Mouse (Mus musculus) liver, embryonic 12.5 days (tissue): ENCODE measurements around the gene Wdr77. TPM values are rescaled to one million over a fixed set of nuclear protein-coding genes. Genes with fewer than 3 reads are reported as not detected.
"Not testable (repeated sequence)": the region's sequence is repeated elsewhere in the genome, so short reads cannot be mapped to it uniquely, and the experiment has no call there.

Experiments
- ATAC-seq: fragments of 200-750 bp; cut with Nextera tagmentation; 2 replicates; pipeline ENCODE4 v1.8.0; 2017; ENCODE audit warnings: moderate number of reproducible peaks, mild to moderate bottlenecking, moderate library complexity
- H3K27ac ChIP-seq: fragments of 300-500 bp; sonication (generic); 2 replicates; pipeline ENCODE4 v1.5.1; 2016; ENCODE audit warnings: mild to moderate bottlenecking
- H3K27me3 ChIP-seq: fragments of 300-500 bp; sonication (generic); replicated peaks from 2 replicates; pipeline ENCODE4 v1.6.1; 2016; ENCODE audit warnings: mild to moderate bottlenecking, moderate library complexity
- H3K36me3 ChIP-seq: fragments of 300-500 bp; sonication (generic); 2 replicates; pipeline ENCODE4 v1.6.1; 2016; ENCODE audit warnings: mild to moderate bottlenecking, moderate library complexity
- H3K4me1 ChIP-seq: fragments of 300-500 bp; sonication (generic); 2 replicates; pipeline ENCODE4 v1.6.1; 2016
- H3K4me2 ChIP-seq: fragments of 300-500 bp; sonication (generic); 2 replicates; pipeline ENCODE4 v1.6.1; 2016; ENCODE audit warnings: mild to moderate bottlenecking, moderate library complexity
- H3K4me3 ChIP-seq: fragments of 300-500 bp; sonication (generic); 2 replicates; pipeline ENCODE4 v1.5.1; 2016; ENCODE audit warnings: mild to moderate bottlenecking, moderate library complexity
- H3K9ac ChIP-seq: fragments of 300-500 bp; sonication (generic); 2 replicates; pipeline ENCODE4 v1.6.1; 2016; ENCODE audit warnings: mild to moderate bottlenecking, moderate library complexity
- H3K9me3 ChIP-seq: fragments of 300-500 bp; sonication (generic); replicated peaks from 2 replicates; pipeline ENCODE4 v1.6.1; 2016; ENCODE audit warnings: mild to moderate bottlenecking, moderate library complexity
- WGBS: fragments of 180-500 bp; shearing (Covaris S2); methylation state at CpG from one replicate; pipeline ENCODE4 v1.1.7; 2016; ENCODE audit not compliant: insufficient replicate concordance; 5-methylcytosine and 5-hydroxymethylcytosine counted together
- polyA plus RNA-seq: library from polyadenylated mRNA; unstranded; fragments of >200 nt; fragmentation: Nextera tagmentation; extraction: Ambion mirVana; gene quantifications from 2 replicates; pipeline ENCODE4 v1.2.1, GENCODE M21; 2016

The Wdr77 gene
- polyA plus RNA-seq, 1 experiment from 2014 or later: 90.0 TPM

GRCm38 (mm10) chr3:106003360-106003759 is 44.2 kb downstream of the Wdr77 start:
- ATAC-seq, H3K36me3 ChIP-seq, H3K9me3 ChIP-seq, H3K4me3 ChIP-seq, H3K4me1 ChIP-seq, H3K9ac ChIP-seq, H3K27me3 ChIP-seq, H3K4me2 ChIP-seq, H3K27ac ChIP-seq: not testable (repeated sequence)
- WGBS: 44% methylated on average over 10 of the region's 10 CpGs

- Histone ChIP-seq H3K9ac (no peak within 1 kb of the TSS), H3K9me3 (no peaks in the 10 kb centered on the region), H3K27me3 (no peaks in the 10 kb centered on the region), H3K36me3 (no peaks in the 10 kb centered on the region), H3K4me2 (no peak within 1 kb of the TSS), H3K27ac (no peak within 1 kb of the TSS), H3K4me1 (no peaks in the 10 kb centered on the region), H3K4me3 (no peak within 1 kb of the TSS)
- 55% methylated on average over 2 of the region's 2 CpGs for WGBS
- no peak for ATAC-seq
Measured at GRCm38 (mm10) chr3:106014546-106014945, 55.4 kb downstream of the Wdr77 start, which contains the start of gene Pifo. Gene Pifo, minus strand, starts transcription at chr3:106014646.

Other genes with a start within 250 kb of the Wdr77 start
- gene Rap1a, start 158.0 kb upstream of the Wdr77 start, polyA plus RNA-seq: 114 and 122 TPM in 2 replicates
- gene Adora3, start 88.5 kb upstream of the Wdr77 start, polyA plus RNA-seq: 0.17 and 0.39 TPM in 2 replicates
- 0.30 TPM in 1 of 2 replicates, not detected in the other for gene Tmigd3, start 88.5 kb upstream of the Wdr77 start, polyA plus RNA-seq
- 4.0 and 4.4 TPM in 2 replicates for gene I830077J02Rik, start 26.7 kb upstream of the Wdr77 start, polyA plus RNA-seq
- 368 TPM in 2 replicates for gene Atp5f1, start 730 bp downstream of the Wdr77 start, polyA plus RNA-seq
- gene Ovgp1, start 14.3 kb downstream of the Wdr77 start, polyA plus RNA-seq: 0.45 and 0.77 TPM in 2 replicates
- not detected in 2 replicates for gene Pifo, start 55.3 kb downstream of the Wdr77 start, polyA plus RNA-seq
- not detected in 2 replicates for gene Chil5, start 73.4 kb downstream of the Wdr77 start, polyA plus RNA-seq
- not detected in 2 replicates for gene Chia1, start 153.9 kb downstream of the Wdr77 start, polyA plus RNA-seq
- gene Chil3, start 208.2 kb downstream of the Wdr77 start, polyA plus RNA-seq: not detected in 2 replicates